Mouse (Mus musculus) liver, adult 2 months (tissue): ENCODE measurements around the gene Csnk1d. TPM values are rescaled to one million over a fixed set of nuclear protein-coding genes. Genes with fewer than 3 reads are reported as not detected.

Experiments
- DNase-seq: peaks from one replicate; pipeline ENCODE4 v3.0.0-alpha.2; 2011; ENCODE audit warnings: low read depth, low spot score; ENCODE audit errors: extremely low read depth
- H3K27ac ChIP-seq: fragments of 200-500 bp; replicated peaks from 2 replicates; pipeline ENCODE4 v1.5.1; 2012; ENCODE audit warnings: low read depth, mild to moderate bottlenecking, control low read depth, inconsistent platforms, low read length; ENCODE audit not compliant: insufficient read depth
- H3K27me3 ChIP-seq: fragments of 200-500 bp; 2 replicates; pipeline ENCODE4 v1.6.1; 2012; ENCODE audit warnings: mild to moderate bottlenecking, moderate library complexity, low read length, inconsistent platforms; ENCODE audit not compliant: control insufficient read depth, insufficient read depth
- H3K36me3 ChIP-seq: fragments of 200-500 bp; 2 replicates; pipeline ENCODE4 v1.6.1; 2012; ENCODE audit warnings: low read length, inconsistent platforms; ENCODE audit not compliant: control insufficient read depth, insufficient read depth
- H3K4me1 ChIP-seq: fragments of 200-500 bp; 2 replicates; pipeline ENCODE4 v1.6.1; 2011; ENCODE audit warnings: low read length; ENCODE audit not compliant: control insufficient read depth, insufficient read depth
- H3K4me3 ChIP-seq: fragments of 200-500 bp; 2 replicates; pipeline ENCODE4 v1.5.1; 2011; ENCODE audit warnings: low read depth, mild to moderate bottlenecking, control low read depth, low read length, moderate library complexity; ENCODE audit not compliant: insufficient read depth
- H3K79me2 ChIP-seq: fragments of 200-500 bp; 2 replicates; pipeline ENCODE4 v1.6.1; 2012; ENCODE audit warnings: inconsistent platforms, mild to moderate bottlenecking, low read length, moderate library complexity; ENCODE audit not compliant: control insufficient read depth, insufficient read depth
- H3K9ac ChIP-seq: fragments of 200-500 bp; 2 replicates; pipeline ENCODE4 v1.6.1; 2012; ENCODE audit warnings: low read depth, mild to moderate bottlenecking, control low read depth, inconsistent platforms, low read length
- CTCF ChIP-seq: fragments of 200-500 bp; IDR thresholded peaks from 2 replicates; pipeline ENCODE4 v1.5.1; 2011; ENCODE audit warnings: low read depth, low read length, control low read depth
- POLR2A ChIP-seq: fragments of 200-500 bp; IDR thresholded peaks from 2 replicates; pipeline ENCODE4 v1.6.1; 2011; ENCODE audit warnings: low read length, control low read depth; ENCODE audit not compliant: insufficient read depth; ENCODE audit errors: extremely low read depth
- WGBS: fragments of 180-500 bp; shearing (Covaris S2); methylation state at CpG from one replicate; pipeline ENCODE4 v1.1.7; 2018; 5-methylcytosine and 5-hydroxymethylcytosine counted together
- polyA plus RNA-seq: library from polyadenylated mRNA; depleted of rRNA; stranded (reverse); fragments of >200 nt; gene quantifications from 2 replicates; pipeline ENCODE4 v1.2.3, GENCODE M21; 2012
- total RNA-seq: library from RNA; depleted of rRNA; stranded (reverse); fragments of >200 nt; gene quantifications from 2 replicates; pipeline ENCODE4 v1.2.3, GENCODE M21; 2014

The Csnk1d gene
- total and polyA plus RNA-seq, 2 experiments: 28.3 to 36.4 TPM

DNA sequence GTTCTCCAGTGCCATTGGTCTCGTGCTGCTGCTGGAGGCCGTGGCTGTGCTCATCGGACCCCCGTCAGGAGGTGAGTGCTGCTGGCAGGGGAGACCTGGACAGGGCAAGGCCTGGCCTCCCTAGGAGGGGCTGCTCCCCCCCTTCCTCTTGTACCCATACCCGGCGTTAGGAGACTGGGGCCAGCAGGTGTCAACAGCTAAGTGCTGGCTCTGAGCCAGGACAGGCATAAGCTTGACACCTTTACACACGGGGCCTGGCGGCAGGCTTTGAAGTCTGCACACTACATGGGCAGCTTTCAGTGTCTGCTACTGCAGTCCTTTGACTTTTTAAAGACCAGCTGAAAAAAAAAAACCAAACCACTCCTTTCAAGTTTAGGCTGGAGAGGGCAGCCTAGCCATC, 34.1 kb downstream of the Csnk1d start:
- 81% methylated on average over 8 of the region's 8 CpGs for WGBS
- DNase-seq: no peak
- H3K36me3 ChIP-seq: no peaks in the 10 kb centered on the region; the same call in 1 of the 2 replicates
- no peaks in the 10 kb centered on the region for H3K79me2 ChIP-seq
- no peak overlapping the region for H3K4me3 ChIP-seq
- H3K27me3 ChIP-seq: no peaks in the 10 kb centered on the region
- TF ChIP-seq CTCF: no peak
- H3K4me1 ChIP-seq: no peaks in the 10 kb centered on the region
- no peak overlapping the region for H3K9ac ChIP-seq
- H3K27ac ChIP-seq: no peak overlapping the region

DNA sequence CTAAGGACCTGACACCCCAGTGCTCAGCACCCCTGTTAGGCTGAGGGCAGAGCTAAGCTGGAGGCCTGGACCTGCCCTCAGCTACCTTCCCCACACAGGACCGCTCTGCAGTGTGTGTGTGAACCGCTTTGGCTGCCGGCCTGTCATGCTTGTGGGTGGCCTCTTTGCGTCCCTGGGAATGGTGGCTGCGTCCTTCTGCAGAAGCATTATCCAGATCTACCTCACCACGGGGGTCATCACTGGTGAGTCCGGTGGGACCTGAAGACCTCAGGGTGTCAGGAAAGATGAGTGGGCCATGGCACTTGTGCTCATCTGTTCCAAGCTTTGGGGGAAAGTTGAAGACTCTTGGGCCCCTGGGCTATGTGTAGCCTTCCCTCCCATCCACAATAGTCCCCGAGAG, 35.4 kb downstream of the Csnk1d start:
- Histone ChIP-seq H3K9ac (no peak overlapping the region), H3K4me1 (no peaks in the 10 kb centered on the region), H3K27me3 (no peaks in the 10 kb centered on the region), H3K36me3 (no peaks in the 10 kb centered on the region), H3K4me3 (no peak overlapping the region), H3K79me2 (no peaks in the 10 kb centered on the region), H3K27ac (no peak overlapping the region)
- WGBS: 94% methylated on average over 8 of the region's 8 CpGs
- TF ChIP-seq POLR2A: no peak
- TF ChIP-seq CTCF: no peak
- no peak for DNase-seq

- H3K9ac ChIP-seq: no peak overlapping the region
- H3K79me2 ChIP-seq: no peaks in the 10 kb centered on the region
- 85% methylated on average over 5 of the region's 5 CpGs for WGBS
- TF ChIP-seq CTCF: no peak
- TF ChIP-seq POLR2A: no peak
- H3K36me3 ChIP-seq: no peaks in the 10 kb centered on the region
- DNase-seq: no peak
- H3K27me3 ChIP-seq: no peaks in the 10 kb centered on the region
- H3K4me1 ChIP-seq: no peaks in the 10 kb centered on the region
- no peak overlapping the region for H3K27ac ChIP-seq
- no peak overlapping the region for H3K4me3 ChIP-seq
Observed at GRCm38 (mm10) chr11:120954936-120955335, 36.2 kb downstream of the Csnk1d start.

- no peak for TF ChIP-seq POLR2A
- no peak for TF ChIP-seq CTCF
- Histone ChIP-seq H3K27ac (no peak overlapping the region), H3K36me3 (no peaks in the 10 kb centered on the region), H3K27me3 (peaks cover 6% of the 10 kb centered on the region), H3K9ac (no peak overlapping the region), H3K4me3 (no peak overlapping the region), H3K79me2 (no peaks in the 10 kb centered on the region), H3K4me1 (no peaks in the 10 kb centered on the region)
- 88% methylated on average over 9 of the region's 9 CpGs for WGBS
- DNase-seq: no peak
Observed at GRCm38 (mm10) chr11:120951731-120952730, 39.1 kb downstream of the Csnk1d start.

GRCm38 (mm10) chr11:120951237-120951636, 39.9 kb downstream of the Csnk1d start:
- no peaks in the 10 kb centered on the region for H3K79me2 ChIP-seq
- WGBS: 50% methylated on average over 8 of the region's 8 CpGs
- H3K9ac ChIP-seq: no peak overlapping the region
- no peak overlapping the region for H3K4me3 ChIP-seq
- no peaks in the 10 kb centered on the region for H3K4me1 ChIP-seq
- H3K36me3 ChIP-seq: no peaks in the 10 kb centered on the region
- H3K27me3 ChIP-seq: peaks cover 6% of the 10 kb centered on the region
- no peak for DNase-seq
- TF ChIP-seq POLR2A (no peak), CTCF (no peak)
- H3K27ac ChIP-seq: no peak overlapping the region
